Mouse (Mus musculus) MEL (cell line): ENCODE data around the gene Lsm6.

Experiments used
- CTCF ChIP-seq, 3 experiments: IDR thresholded peaks in 2 of 3; conservative IDR thresholded peaks in 1 of 3; 2 replicates each; pipeline ENCODE4 v1.5.1; 2011 to 2012; ENCODE audit warnings: low read length in 3 of 3, low read depth in 2 of 3, mild to moderate bottlenecking in 2 of 3, improper control_type of control experiment in 1 of 3, inconsistent platforms in 1 of 3, mixed read lengths in 1 of 3, moderate library complexity in 1 of 3; ENCODE audit not compliant: control insufficient read depth in 1 of 3, insufficient read depth in 1 of 3, poor library complexity in 1 of 3, severe bottlenecking in 1 of 3
- E2F4 ChIP-seq: IDR thresholded peaks from 2 replicates; pipeline ENCODE4 v1.6.1; 2011; ENCODE audit warnings: low read depth, low read length, improper control_type of control experiment, borderline replicate concordance
- EP300 ChIP-seq, 2 experiments: IDR thresholded peaks; 2 replicates each; pipeline ENCODE4 v1.6.1; 2011; ENCODE audit warnings: improper control_type of control experiment in 2 of 2, low read length in 2 of 2, low read depth in 1 of 2, mild to moderate bottlenecking in 1 of 2
- HCFC1 ChIP-seq: IDR thresholded peaks from 2 replicates; pipeline ENCODE4 v1.6.1; 2012; ENCODE audit warnings: low read depth, mild to moderate bottlenecking, inconsistent platforms, low read length, improper control_type of control experiment, moderate library complexity
- MYC ChIP-seq: IDR thresholded peaks from 2 replicates; pipeline ENCODE4 v1.6.1; 2011; ENCODE audit warnings: low read depth, mild to moderate bottlenecking, low read length, improper control_type of control experiment, moderate library complexity
- RCOR1 ChIP-seq: IDR thresholded peaks from 2 replicates; pipeline ENCODE4 v1.6.1; 2012; ENCODE audit warnings: low read depth, mild to moderate bottlenecking, inconsistent platforms, low read length, improper control_type of control experiment
- UBTF ChIP-seq: IDR thresholded peaks from 2 replicates; pipeline ENCODE4 v1.6.1; 2012; ENCODE audit warnings: low read depth, mild to moderate bottlenecking, inconsistent platforms, low read length, improper control_type of control experiment, moderate library complexity, borderline replicate concordance; ENCODE audit not compliant: insufficient read depth
- ZNF384 ChIP-seq: IDR thresholded peaks from 2 replicates; pipeline ENCODE4 v1.6.1; 2012; ENCODE audit warnings: low read depth, mild to moderate bottlenecking, inconsistent platforms, low read length, improper control_type of control experiment

DNA sequence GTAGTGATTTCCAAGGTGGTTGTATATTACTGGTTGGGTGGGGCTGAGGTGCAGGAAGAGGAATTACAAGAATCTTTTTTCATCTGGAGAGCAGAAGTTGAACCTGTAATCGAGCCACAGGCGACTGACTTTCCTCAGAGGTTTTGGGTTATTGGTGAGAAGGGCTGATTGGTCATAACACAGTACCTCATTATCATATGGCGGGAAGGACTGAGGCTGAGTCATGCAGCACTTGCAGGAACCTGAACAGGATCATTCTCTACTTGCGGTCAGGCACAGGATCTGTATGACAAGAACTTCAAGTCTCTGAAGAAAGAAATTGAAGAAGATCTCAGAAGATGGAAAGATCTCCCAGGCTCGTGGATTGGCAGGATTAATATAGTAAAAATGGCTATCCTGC lies 23.6 kb upstream of the Lsm6 start:
- no peak for TF ChIP-seq CTCF (IDR thresholded peaks at IDR 0.05 in 2 of 3, conservative IDR thresholded peaks at IDR 0.05 in 1 of 3; ENCODE audit: control insufficient read depth in 1 of 3, insufficient read depth in 1 of 3, low read depth in 2 of 3, low read length in 3 of 3, poor library complexity in 1 of 3, severe bottlenecking in 1 of 3)
- no peak for TF ChIP-seq RCOR1
- TF ChIP-seq ZNF384, result no peak
- no peak for TF ChIP-seq MYC
- TF ChIP-seq EP300 (IDR thresholded peaks at IDR 0.05; ENCODE audit: low read depth in 1 of 2, low read length in 2 of 2), result no peak
- no peak for TF ChIP-seq UBTF
- TF ChIP-seq E2F4, result no peak
- TF ChIP-seq HCFC1, result no peak
